Mouse (Mus musculus): Measurements from ENCODE around the gene Pappa2.

DNA sequence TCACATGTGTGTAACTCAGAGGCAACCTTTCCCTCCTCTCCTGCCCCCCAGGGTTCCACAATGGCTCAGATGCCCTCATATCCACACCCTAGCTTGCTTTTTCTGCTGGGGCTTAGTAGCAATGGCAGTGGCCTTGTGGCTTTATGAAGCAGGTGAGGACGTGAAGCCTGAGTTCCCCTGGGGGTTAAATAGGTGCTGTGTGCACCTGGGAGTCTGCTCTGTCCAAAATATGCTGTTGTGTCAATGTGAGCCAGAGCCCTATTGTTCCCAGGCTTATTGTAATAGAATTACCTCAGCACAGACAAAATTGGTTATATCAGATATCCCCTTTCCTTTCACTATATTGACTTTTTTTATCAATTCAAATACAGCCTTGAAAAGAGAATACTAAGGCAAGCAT is 292.6 kb downstream of the Pappa2 start:
- TF ChIP-seq CTCF (conservative IDR thresholded peaks at IDR 0.05; ENCODE audit: low read length) (no peak), NANOG (IDR thresholded peaks at IDR 0.05; ENCODE audit: borderline replicate concordance, low read length) (no peak)

Data from E14TG2a.4 (cell line).